Mouse (Mus musculus) spleen, adult 2 months (tissue): ENCODE measurements around the gene Tmeff2. TPM values are rescaled to one million over a fixed set of nuclear protein-coding genes. Genes with fewer than 3 reads are reported as not detected.

ENCODE experiments used
- DNase-seq, 2 experiments: peaks; one replicate each; pipeline versions ENCODE4 v3.0.0 to v3.0.0-alpha.2; 2012 to 2021; ENCODE audit warnings: low spot score in 2 of 2, low read depth in 1 of 2
- H3K27ac ChIP-seq: fragments of 200-500 bp; 2 replicates; pipeline ENCODE4 v1.5.1; 2012; ENCODE audit warnings: low read length, inconsistent platforms; ENCODE audit not compliant: insufficient read depth
- H3K27me3 ChIP-seq: fragments of 200-500 bp; 2 replicates; pipeline ENCODE4 v1.6.1; 2012; ENCODE audit warnings: mild to moderate bottlenecking, moderate library complexity, low read length, inconsistent platforms; ENCODE audit not compliant: control insufficient read depth, insufficient read depth
- H3K36me3 ChIP-seq: fragments of 200-500 bp; 2 replicates; pipeline ENCODE4 v1.6.1; 2012; ENCODE audit warnings: mild to moderate bottlenecking, low read length, inconsistent platforms; ENCODE audit not compliant: control insufficient read depth, insufficient read depth
- H3K4me1 ChIP-seq: fragments of 200-500 bp; 2 replicates; pipeline ENCODE4 v1.6.1; 2011; ENCODE audit warnings: inconsistent platforms; ENCODE audit not compliant: control insufficient read depth, insufficient read depth, insufficient read length
- H3K4me3 ChIP-seq: fragments of 200-500 bp; 2 replicates; pipeline ENCODE4 v1.5.1; 2011; ENCODE audit warnings: mild to moderate bottlenecking, inconsistent platforms; ENCODE audit not compliant: insufficient read depth, insufficient read length; ENCODE audit errors: extremely low read depth
- CTCF ChIP-seq: fragments of 200-500 bp; IDR thresholded peaks from 2 replicates; pipeline ENCODE4 v1.5.1; 2011; ENCODE audit warnings: mild to moderate bottlenecking, inconsistent platforms; ENCODE audit not compliant: insufficient read depth, insufficient read length, insufficient replicate concordance; ENCODE audit errors: extremely low read depth
- POLR2A ChIP-seq: fragments of 200-500 bp; IDR thresholded peaks from 2 replicates; pipeline ENCODE4 v1.6.1; 2011; ENCODE audit warnings: low read depth, low read length, inconsistent platforms
- WGBS: fragments of 180-500 bp; shearing (Covaris S2); methylation state at CpG from one replicate; pipeline ENCODE4 v1.1.7; 2018; 5-methylcytosine and 5-hydroxymethylcytosine counted together
- polyA plus RNA-seq: library from polyadenylated mRNA; depleted of rRNA; stranded (reverse); fragments of >200 nt; gene quantifications from 2 replicates; pipeline ENCODE4 v1.2.3, GENCODE M21; 2012

Gene Tmeff2
- polyA plus RNA-seq, 1 experiment, result 0.05 TPM

DNA sequence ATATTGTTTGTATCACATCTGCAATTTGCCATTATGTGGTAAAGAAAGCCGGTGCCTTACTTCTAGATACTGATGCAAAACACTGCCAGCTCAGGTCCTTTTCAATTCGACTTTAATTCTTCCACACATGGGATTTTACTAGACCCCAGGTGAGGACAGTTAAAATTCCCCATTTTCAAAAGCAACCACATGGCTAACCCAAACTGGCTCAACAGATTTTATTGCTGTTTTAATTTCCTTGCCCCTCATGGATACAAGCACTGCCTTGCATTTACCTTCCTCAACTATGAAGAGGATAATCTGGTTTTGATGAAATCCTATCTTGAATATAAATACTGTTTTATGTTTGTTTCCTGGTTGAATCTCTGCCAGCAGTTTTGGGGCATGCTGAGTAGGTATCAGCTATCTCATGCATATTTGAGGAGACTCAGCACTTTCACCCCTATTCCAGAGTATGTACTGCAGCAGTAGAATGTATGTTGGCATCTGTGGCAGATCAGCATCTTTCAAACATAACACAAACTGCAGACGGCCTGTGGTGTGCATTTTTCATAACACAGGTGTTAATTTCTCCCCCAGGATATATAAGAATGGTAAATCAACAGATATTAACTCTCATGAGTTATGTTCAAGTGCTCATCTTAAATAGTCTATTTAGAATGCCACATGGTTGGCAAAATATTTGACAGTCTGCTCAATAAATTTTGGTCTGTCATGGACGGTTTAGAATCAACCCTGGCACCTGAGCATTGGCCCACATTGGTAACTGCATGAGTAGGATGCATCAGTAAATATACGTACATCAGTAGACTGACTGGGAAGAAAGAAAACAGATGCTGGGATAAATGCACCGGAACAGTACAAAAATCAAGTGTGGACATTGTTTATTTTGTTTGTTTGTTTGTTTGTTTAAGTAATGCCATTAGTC is 72.3 kb downstream of the Tmeff2 start:
- Histone ChIP-seq H3K4me1 (no peaks in the 10 kb centered on the region), H3K36me3 (no peaks in the 10 kb centered on the region), H3K27ac (no peak overlapping the region), H3K4me3 (no peak overlapping the region), H3K27me3 (no peaks in the 10 kb centered on the region)
- TF ChIP-seq CTCF (no peak), POLR2A (no peak)
- WGBS, result 83% methylated on average over 6 of the region's 6 CpGs
- DNase-seq, result no peak

DNA sequence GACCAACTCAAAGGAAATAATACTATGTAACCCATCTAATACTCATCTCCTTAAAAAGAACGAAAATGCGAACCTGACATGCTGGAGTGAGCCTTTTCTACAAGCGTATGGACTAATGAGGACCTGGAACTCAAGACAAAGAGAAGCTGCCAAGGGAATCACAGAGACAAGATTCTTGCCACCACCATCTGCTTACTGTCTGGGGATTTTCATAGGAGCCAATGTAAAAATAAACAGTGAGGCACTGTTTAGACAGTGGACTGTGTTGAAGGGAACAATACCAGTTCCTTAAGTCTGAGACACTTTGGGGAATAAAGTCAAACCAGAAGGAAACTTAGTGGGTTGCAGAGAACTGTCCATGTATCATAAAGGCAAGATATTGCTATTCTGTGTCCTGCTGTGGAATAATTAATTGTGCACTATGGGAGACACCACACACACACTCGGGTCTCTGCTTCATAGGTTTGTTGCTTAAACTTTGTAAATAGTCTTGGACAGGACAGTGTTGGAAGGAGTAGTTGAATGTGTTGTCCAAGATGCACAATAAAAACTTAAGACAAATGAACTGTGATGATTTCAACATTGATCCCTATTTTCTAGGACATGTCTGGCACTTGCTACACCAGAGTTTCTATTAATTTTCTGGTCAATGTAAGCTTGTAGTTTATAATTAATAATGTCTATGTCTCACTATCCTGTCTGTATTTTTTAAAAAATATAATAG is 79.1 kb downstream of the Tmeff2 start:
- 87% methylated on average over 4 of the region's 4 CpGs for WGBS
- Histone ChIP-seq H3K4me3 (no peak overlapping the region), H3K27me3 (no peaks in the 10 kb centered on the region), H3K4me1 (no peaks in the 10 kb centered on the region), H3K36me3 (no peaks in the 10 kb centered on the region), H3K27ac (no peak overlapping the region)
- TF ChIP-seq POLR2A, result no peak
- TF ChIP-seq CTCF, result no peak
- no peak for DNase-seq

DNA sequence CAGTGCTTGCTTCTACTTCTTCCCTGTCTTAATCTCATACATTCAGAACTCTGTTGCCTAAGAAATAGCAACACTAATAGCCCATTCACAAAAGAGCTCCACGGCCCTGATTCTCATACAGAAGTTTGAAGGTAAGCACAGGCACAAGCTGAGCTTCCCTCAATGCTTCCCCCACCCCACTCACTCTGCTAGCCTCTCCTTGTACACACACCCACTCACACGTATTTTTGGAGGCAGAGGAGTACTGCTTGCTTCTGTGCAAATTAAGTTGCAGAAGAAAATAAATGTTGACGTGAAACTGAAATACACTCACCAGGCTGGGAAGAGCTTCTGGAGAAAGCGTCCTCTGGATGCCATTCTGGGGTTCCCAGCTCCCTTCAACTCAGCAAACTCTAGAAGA is 80.1 kb downstream of the Tmeff2 start:
- H3K27ac ChIP-seq, result no peak overlapping the region
- H3K36me3 ChIP-seq, result no peaks in the 10 kb centered on the region
- no peaks in the 10 kb centered on the region for H3K4me1 ChIP-seq
- no peaks in the 10 kb centered on the region for H3K27me3 ChIP-seq
- H3K4me3 ChIP-seq, result no peak overlapping the region
- DNase-seq, result no peak
- 84% methylated on average over 4 of the region's 4 CpGs for WGBS
- TF ChIP-seq CTCF, result no peak
- no peak for TF ChIP-seq POLR2A

DNA sequence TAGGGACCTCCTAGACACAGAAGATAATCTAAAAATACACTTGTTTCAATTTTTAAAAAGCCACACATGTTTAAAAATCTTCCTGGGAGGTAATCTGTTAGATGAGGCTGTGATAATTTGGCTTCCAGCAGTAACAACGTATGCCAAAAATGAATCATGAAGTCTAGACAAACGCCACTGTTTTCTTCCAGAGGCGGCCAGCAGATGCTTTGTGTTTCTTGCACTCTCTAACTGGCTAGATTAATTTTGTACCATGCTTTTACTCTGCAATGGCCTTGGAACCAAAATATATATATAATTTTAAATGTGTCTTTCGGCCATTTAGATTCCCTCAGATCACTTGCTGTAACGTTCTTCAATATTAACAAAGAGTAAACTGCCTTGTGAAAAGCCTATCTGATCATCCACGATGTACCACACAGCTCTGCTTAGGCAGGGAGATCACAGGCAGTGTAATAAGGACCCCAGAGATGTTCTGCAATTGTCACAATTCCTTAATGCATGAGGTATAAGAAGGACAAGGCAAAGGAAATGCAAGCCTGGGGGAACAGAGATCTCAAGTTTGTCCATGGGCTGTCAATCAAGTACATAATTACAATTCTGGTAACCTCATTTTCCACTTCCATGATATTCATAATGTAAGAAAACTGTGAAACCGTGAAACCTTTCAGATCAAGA is 80.8 kb downstream of the Tmeff2 start:
- Histone ChIP-seq H3K27me3 (no peaks in the 10 kb centered on the region), H3K27ac (no peak overlapping the region), H3K36me3 (no peaks in the 10 kb centered on the region), H3K4me3 (no peak overlapping the region), H3K4me1 (no peaks in the 10 kb centered on the region)
- 85% methylated on average over 7 of the region's 7 CpGs for WGBS
- no peak for DNase-seq
- TF ChIP-seq POLR2A (no peak), CTCF (no peak)

DNA sequence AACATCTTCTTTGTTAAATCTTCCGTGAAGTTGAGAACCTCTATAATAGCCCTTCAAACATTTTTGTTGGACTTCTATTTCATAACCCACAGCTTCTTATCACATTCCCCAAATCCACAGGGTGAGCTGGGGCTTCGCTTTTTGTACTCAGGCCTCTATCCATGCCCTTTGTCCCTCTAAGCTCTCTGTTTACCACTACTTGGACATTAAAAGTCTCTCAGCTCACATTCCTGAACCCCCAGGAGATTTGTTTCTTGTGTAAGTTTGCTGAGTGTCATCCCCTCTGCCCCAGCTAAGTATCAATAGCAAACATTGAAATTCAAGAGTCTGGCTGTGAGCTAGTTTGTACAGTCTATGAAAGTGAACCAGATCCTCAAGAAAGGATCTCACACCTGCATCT is 90.2 kb downstream of the Tmeff2 start:
- 91% methylated on average over 2 of the region's 2 CpGs for WGBS
- Histone ChIP-seq H3K27me3 (no peaks in the 10 kb centered on the region), H3K4me1 (no peaks in the 10 kb centered on the region), H3K4me3 (no peak overlapping the region), H3K27ac (no peak overlapping the region), H3K36me3 (no peaks in the 10 kb centered on the region)
- TF ChIP-seq POLR2A (no peak), CTCF (no peak)
- no peak for DNase-seq

DNA sequence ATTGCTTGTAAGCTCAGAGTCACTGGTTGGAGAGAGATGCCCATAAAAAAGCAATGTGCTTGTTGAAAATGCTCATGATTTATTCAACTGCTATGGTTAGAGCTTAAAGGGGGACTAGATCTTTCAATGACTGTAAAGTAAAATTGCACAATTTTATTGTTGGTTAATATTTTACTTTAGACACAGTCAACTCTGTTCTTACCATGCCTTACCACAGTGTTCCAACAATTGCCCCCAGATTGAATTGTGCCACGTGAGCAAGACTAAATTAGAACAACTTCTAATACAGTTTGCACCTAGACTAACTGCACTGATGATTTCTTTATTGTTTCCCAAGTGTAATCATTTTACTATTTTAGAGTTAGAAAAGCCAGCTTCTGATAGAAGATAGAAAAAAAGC is 94.1 kb downstream of the Tmeff2 start:
- WGBS, result 79% methylated on average over 1 of the region's 1 CpGs

DNA sequence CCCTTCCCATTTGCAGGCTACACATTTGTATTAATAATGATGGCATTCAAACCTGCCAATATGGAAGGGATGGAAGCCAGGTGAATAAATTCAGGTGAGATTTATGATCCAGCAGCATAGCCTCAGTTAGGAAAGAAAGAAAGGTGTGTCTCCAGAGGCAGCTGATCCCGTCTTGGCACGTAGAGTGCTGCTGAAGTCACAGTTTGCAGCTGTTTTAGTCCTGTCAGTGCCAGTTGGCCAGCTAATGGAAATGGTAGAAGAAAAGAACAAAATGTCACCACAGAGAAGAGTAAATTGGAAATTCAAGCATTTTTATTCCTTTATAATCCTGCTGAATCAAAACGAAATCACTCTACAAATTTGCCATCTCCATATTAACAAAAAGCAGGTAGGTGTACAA is 99.3 kb downstream of the Tmeff2 start:
- Histone ChIP-seq H3K27ac (no peak overlapping the region), H3K4me3 (no peak overlapping the region), H3K27me3 (no peaks in the 10 kb centered on the region), H3K36me3 (no peaks in the 10 kb centered on the region), H3K4me1 (no peaks in the 10 kb centered on the region)
- TF ChIP-seq POLR2A (no peak), CTCF (no peak)
- no peak for DNase-seq
- 87% methylated on average over 3 of the region's 3 CpGs for WGBS

More for the DNA sequence above, 94.1 kb downstream of the Tmeff2 start:
- Histone ChIP-seq H3K27me3 (no peaks in the 10 kb centered on the region), H3K27ac (no peak overlapping the region), H3K4me3 (no peak overlapping the region), H3K36me3 (no peaks in the 10 kb centered on the region), H3K4me1 (no peaks in the 10 kb centered on the region)
- no peak for DNase-seq
- TF ChIP-seq POLR2A, result no peak
- no peak for TF ChIP-seq CTCF
